Mouse (Mus musculus) heart, embryonic 13.5 days (tissue): ENCODE measurements around the gene Cep152. TPM values are rescaled to one million over a fixed set of nuclear protein-coding genes. Genes with fewer than 3 reads are reported as not detected.

Experiments
- ATAC-seq: fragments of 200-750 bp; cut with Nextera tagmentation; 2 replicates; pipeline ENCODE4 v1.8.0; 2017; ENCODE audit warnings: moderate TSS enrichment; ENCODE audit not compliant: insufficient number of reproducible peaks, low FRiP score, low TSS enrichment; ENCODE audit errors: extremely low read depth
- H3K27ac ChIP-seq: fragments of 300-500 bp; sonication (generic); replicated peaks from 2 replicates; pipeline ENCODE4 v1.5.1; 2015; ENCODE audit warnings: moderate library complexity, mild to moderate bottlenecking, inconsistent platforms
- H3K27me3 ChIP-seq: fragments of 300-500 bp; sonication (generic); replicated peaks from 2 replicates; pipeline ENCODE4 v1.6.1; 2015; ENCODE audit warnings: mild to moderate bottlenecking, inconsistent platforms
- H3K36me3 ChIP-seq: fragments of 300-500 bp; sonication (generic); 2 replicates; pipeline ENCODE4 v1.6.1; 2015; ENCODE audit warnings: mild to moderate bottlenecking, inconsistent platforms
- H3K4me1 ChIP-seq: fragments of 300-500 bp; sonication (generic); 2 replicates; pipeline ENCODE4 v1.6.1; 2015; ENCODE audit warnings: inconsistent platforms
- H3K4me2 ChIP-seq: fragments of 300-500 bp; sonication (generic); 2 replicates; pipeline ENCODE4 v1.6.1; 2015; ENCODE audit warnings: inconsistent platforms, mild to moderate bottlenecking, moderate library complexity
- H3K4me3 ChIP-seq: fragments of 300-500 bp; sonication (generic); 2 replicates; pipeline ENCODE4 v1.5.1; 2015; ENCODE audit warnings: moderate library complexity, mild to moderate bottlenecking, inconsistent platforms
- H3K9ac ChIP-seq: fragments of 300-500 bp; sonication (generic); 2 replicates; pipeline ENCODE4 v1.6.1; 2015; ENCODE audit warnings: inconsistent platforms, mild to moderate bottlenecking, moderate library complexity
- H3K9me3 ChIP-seq: fragments of 300-500 bp; sonication (generic); 2 replicates; pipeline ENCODE4 v1.6.1; 2016; ENCODE audit warnings: inconsistent platforms
- WGBS: fragments of 180-500 bp; shearing (Covaris S2); methylation state at CpG from one replicate; pipeline ENCODE4 v1.1.7; 2015; ENCODE audit warnings: mixed read lengths; 5-methylcytosine and 5-hydroxymethylcytosine counted together
- polyA plus RNA-seq: library from polyadenylated mRNA; unstranded; fragments of >200 nt; fragmentation: Nextera tagmentation; extraction: Ambion mirVana; gene quantifications from 2 replicates; pipeline ENCODE4 v1.2.1, GENCODE M21; 2015

Gene Cep152
- polyA plus RNA-seq, 1 experiment from 2014 or later, result 3.2 TPM

DNA sequence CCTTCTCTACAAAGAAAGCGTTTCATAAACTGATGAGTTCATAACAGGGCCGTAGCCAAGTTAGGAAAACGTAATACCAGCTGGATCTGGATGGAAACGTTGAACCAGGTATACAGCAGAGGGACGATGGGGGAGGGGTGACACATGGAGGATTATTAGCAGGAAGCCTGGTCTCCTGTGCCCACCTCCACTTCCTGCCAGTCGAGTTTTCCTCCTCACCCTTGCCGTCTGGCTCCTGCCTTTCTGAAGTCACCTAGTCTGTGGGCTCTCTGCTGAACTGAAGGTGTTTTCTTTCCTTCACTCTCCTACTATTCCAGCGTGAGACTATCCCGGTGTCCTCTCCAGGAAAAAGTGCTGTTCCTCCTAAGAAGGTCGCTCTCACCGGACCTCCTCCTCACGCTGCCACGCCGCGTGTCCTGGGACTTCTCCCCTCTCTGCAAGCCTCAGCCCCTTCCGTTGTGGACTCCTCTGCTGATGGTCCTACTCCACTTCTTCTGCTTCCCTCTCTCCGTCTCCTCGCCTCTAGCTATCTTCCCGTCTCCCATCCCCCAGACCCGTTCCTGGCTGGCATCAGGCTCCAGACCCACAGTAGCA is 35.7 kb upstream of the Cep152 start:
- Histone ChIP-seq H3K4me3 (peak overlapping the region; percentile 47), H3K36me3 (no peaks in the 10 kb centered on the region), H3K4me1 (peaks cover 10% of the 10 kb centered on the region; the same call in 1 of the 2 replicates), H3K27me3 (no peaks in the 10 kb centered on the region), H3K27ac (0 out of 2 replicates have a peak overlapping the region, but pooled peaks have one; percentile 2), H3K9me3 (no peaks in the 10 kb centered on the region), H3K9ac (peak overlapping the region; percentile 72), H3K4me2 (peak overlapping the region; percentile 74)
- no peak; the same call in 1 of the 2 replicates for ATAC-seq
- WGBS, result 17% methylated on average over 20 of the region's 20 CpGs

DNA sequence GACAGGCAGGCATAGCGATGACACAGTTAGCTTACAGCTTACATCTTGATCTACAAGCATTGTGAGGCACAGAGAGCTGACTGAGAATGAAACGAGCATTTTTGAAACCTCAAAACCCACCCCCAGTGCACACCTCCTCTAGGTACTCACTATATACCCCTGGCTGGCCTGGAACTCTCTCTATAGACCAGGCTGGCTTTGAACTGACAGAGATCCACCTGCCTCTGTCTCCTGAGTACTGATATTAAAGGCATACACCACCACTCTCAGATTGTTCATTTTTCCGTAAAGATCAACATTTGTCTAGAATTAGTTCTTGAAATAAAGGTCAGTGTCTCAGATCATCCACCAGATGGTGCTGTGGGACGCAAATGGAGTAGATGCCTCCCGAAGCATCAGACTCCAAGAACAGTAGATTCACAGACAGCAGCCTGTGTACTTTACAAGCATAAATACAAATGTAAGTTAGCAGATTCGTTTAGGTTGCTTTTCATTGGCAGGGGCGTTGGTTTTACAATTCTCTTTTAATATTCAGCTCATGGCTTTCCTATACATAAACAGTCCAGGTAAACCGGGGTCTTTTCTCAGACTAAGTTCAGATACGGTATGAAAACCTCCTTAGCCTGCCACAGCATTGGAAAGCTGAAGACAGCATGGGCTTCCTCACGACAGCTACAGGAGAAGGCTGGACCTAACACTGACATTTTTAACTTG is 35.1 kb upstream of the Cep152 start:
- Histone ChIP-seq H3K9ac (peak overlapping the region; percentile 72), H3K9me3 (no peaks in the 10 kb centered on the region), H3K4me2 (peak overlapping the region; percentile 74), H3K27ac (0 out of 2 replicates have a peak overlapping the region, but pooled peaks have one; percentile 2), H3K4me3 (peak overlapping the region; percentile 47), H3K4me1 (peaks cover 10% of the 10 kb centered on the region; the same call in 1 of the 2 replicates), H3K36me3 (no peaks in the 10 kb centered on the region), H3K27me3 (no peaks in the 10 kb centered on the region)
- WGBS, result 16% methylated on average over 10 of the region's 10 CpGs
- no peak for ATAC-seq

DNA sequence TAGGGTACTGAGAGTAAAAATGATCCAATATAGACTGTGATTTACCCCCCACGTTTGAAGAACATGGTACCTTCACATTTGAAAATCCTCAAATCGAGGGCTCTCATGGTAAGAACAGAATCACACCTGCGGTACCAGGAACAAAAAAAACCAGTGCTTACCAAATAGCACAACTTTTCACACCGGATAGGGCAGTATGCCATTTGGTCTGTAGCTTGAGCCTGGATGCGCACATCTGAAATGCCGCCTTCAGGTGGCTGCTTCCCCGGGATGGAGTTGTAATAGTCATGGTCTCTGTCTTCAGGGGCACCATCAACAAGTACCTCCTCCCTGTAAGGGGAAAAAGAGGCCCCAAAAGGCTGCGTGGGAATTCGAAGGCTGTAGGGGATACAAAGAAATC is 30.5 kb upstream of the Cep152 start:
- Histone ChIP-seq H3K4me2 (no peak overlapping the region), H3K9ac (no peak overlapping the region), H3K36me3 (no peaks in the 10 kb centered on the region), H3K4me3 (no peak overlapping the region), H3K9me3 (no peaks in the 10 kb centered on the region), H3K27me3 (no peaks in the 10 kb centered on the region), H3K4me1 (0 out of 2 replicates have a peak, but pooled peaks cover 3% of the 10 kb centered on the region), H3K27ac (no peak overlapping the region)
- ATAC-seq, result no peak
- WGBS, result 82% methylated on average over 9 of the region's 9 CpGs

DNA sequence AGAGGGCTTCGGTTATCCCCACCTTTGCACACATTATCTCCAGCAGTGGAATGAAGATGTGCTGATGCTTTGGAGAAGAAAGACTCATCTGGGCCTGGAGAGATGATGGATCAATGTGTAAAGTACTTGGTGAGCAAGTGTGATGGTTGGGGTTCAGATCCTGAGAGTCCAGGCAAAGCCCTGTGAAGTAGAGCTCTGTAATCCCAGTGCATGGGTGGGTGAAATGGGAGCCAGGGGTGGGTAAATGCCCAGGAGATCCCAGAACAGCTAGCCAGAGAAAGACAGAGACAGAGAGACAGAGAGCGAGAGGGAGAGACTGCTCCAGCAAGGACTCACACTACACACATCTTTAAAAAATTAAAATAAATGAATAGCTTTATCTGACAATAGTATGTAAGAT is 28.4 kb upstream of the Cep152 start:
- Histone ChIP-seq H3K4me2 (no peak overlapping the region), H3K9ac (no peak overlapping the region), H3K27me3 (no peaks in the 10 kb centered on the region), H3K9me3 (no peaks in the 10 kb centered on the region), H3K4me1 (no peaks in the 10 kb centered on the region), H3K36me3 (no peaks in the 10 kb centered on the region), H3K27ac (no peak overlapping the region), H3K4me3 (no peak overlapping the region)
- no peak for ATAC-seq
- WGBS, result 83% methylated on average over 2 of the region's 2 CpGs

DNA sequence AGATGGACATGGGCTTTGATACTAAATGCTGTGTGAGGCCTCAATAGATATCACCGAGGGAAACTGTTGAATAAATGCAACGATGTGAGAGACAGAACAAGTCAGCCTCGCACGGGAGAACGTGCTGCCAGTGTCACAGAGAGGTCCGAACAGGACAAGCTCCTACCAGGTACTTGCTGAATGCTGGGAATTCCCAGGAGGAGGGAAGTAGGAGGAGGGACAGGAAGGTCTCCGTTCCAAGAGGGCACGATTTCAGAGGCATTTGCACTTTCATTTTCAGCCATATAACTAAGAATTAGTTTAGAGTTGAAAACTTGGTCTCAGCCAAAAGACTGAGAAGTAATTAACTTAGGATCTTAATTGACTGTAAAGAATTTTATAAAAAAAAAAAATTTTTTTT is 26.6 kb upstream of the Cep152 start:
- Histone ChIP-seq H3K9me3 (no peaks in the 10 kb centered on the region), H3K4me2 (no peak overlapping the region), H3K27me3 (no peaks in the 10 kb centered on the region), H3K36me3 (no peaks in the 10 kb centered on the region), H3K27ac (no peak overlapping the region), H3K4me1 (peaks cover 6% of the 10 kb centered on the region; the same call in 1 of the 2 replicates), H3K4me3 (no peak overlapping the region), H3K9ac (no peak overlapping the region)
- ATAC-seq, result no peak
- WGBS, result 79% methylated on average over 8 of the region's 8 CpGs

DNA sequence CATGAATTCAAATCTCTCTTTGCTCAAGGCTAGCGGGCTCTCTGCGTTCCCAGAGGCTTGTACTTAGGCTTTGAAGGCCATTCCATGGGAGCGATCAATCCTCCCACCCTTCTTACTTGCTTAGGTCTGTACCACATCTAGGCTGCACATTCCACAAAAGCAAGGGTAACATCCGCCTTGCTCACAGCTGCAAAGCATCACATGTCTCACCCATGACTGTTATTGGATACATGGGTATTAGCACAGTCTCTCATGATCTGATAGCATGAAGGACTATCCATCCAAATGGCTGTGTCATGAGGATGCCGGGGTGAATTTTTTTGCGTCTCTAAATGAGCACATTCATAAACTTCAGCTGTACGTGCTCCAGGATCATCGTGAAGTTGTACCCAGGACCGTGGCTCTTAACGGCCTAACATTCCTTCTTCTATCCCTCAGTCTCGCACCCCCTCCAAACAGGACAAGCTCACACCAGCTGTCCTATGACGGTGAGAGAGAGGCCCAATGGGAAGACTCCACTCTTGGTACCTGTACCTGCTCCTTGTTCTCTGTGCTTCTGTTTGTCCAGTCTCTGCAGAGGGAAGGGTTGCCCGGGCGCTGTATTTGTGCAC is 25.9 kb upstream of the Cep152 start:
- Histone ChIP-seq H3K27me3 (no peaks in the 10 kb centered on the region), H3K4me1 (peaks cover 6% of the 10 kb centered on the region; the same call in 1 of the 2 replicates), H3K9ac (no peak overlapping the region), H3K4me2 (no peak overlapping the region), H3K4me3 (no peak overlapping the region), H3K27ac (no peak overlapping the region), H3K36me3 (no peaks in the 10 kb centered on the region), H3K9me3 (no peaks in the 10 kb centered on the region)
- ATAC-seq, result no peak
- 86% methylated on average over 14 of the region's 14 CpGs for WGBS

DNA sequence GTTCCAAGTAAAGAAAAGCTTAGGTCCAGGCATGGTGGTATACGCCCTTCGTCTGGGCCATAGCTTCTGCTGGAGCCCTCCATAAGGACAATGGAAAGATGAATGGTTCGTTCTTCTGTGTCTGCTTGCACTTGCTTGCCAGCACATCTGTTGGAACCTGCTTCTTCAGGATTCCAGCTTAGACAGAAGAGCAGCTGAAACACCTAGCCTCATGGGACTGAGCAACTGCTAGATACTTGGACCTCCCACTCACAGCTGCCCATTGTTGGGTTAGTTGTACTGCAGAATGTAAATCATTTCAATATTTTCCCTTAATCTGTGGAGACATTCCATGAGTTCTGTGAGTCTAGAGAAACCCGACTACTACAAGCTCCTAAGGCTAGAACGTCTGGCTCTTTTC is 25.1 kb upstream of the Cep152 start:
- Histone ChIP-seq H3K9me3 (no peaks in the 10 kb centered on the region), H3K4me1 (peaks cover 6% of the 10 kb centered on the region; the same call in 1 of the 2 replicates), H3K27me3 (no peaks in the 10 kb centered on the region), H3K4me2 (no peak overlapping the region), H3K27ac (no peak overlapping the region), H3K36me3 (no peaks in the 10 kb centered on the region), H3K9ac (no peak overlapping the region), H3K4me3 (no peak overlapping the region)
- 76% methylated on average over 5 of the region's 5 CpGs for WGBS
- ATAC-seq, result no peak

DNA sequence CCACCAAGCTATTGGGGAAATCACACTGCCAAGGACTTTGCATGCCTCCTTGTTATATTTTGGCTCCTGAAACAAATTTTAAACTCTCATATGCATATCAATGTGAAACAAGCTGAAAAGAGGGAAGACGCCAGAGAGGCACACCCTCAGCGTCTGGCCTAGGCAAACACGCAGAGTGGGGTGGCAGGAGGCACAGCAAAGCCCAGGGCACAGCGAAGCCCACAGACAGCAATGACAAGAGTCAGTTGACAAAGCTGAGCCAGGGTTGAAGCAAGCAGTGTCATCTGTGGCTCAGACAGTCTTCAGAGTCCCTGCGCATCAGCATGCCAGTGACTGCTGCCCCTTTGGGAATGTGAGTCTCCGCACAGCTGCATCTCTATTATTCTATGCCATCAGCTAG is 20.0 kb upstream of the Cep152 start:
- WGBS, result 90% methylated on average over 6 of the region's 6 CpGs
- H3K36me3 ChIP-seq, result no peaks in the 10 kb centered on the region
- H3K4me3 ChIP-seq, result no peak overlapping the region
- H3K27me3 ChIP-seq, result no peaks in the 10 kb centered on the region
- H3K9me3 ChIP-seq, result no peaks in the 10 kb centered on the region
- no peak overlapping the region for H3K4me2 ChIP-seq
- peaks cover 6% of the 10 kb centered on the region for H3K4me1 ChIP-seq
- H3K27ac ChIP-seq, result no peak overlapping the region
- no peak for ATAC-seq
- H3K9ac ChIP-seq, result no peak overlapping the region

DNA sequence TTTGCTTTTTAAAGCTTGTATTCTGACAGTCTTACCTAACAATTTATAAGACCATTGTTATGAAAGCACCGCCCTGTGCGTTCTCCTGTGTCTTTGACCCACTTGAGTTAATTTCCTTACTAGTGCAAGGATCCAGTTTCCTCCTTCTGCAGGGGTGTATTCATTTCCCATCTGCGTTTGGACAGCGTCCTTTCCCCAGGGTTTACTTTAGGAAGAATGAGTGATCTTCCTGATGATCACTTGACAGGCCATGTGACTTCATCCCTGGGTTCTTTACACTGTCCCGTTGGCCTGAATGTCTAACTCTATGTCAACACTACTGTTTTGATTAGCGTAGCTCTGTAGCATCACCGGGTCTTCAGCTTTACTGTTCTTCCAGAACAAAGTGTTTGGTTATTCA is 12.4 kb upstream of the Cep152 start:
- no peak overlapping the region for H3K9ac ChIP-seq
- H3K36me3 ChIP-seq, result no peaks in the 10 kb centered on the region
- WGBS, result 75% methylated on average over 7 of the region's 7 CpGs
- no peaks in the 10 kb centered on the region for H3K4me1 ChIP-seq
- H3K27me3 ChIP-seq, result no peaks in the 10 kb centered on the region
- no peak overlapping the region for H3K4me2 ChIP-seq
- no peaks in the 10 kb centered on the region for H3K9me3 ChIP-seq
- H3K27ac ChIP-seq, result no peak overlapping the region
- ATAC-seq, result no peak
- H3K4me3 ChIP-seq, result no peak overlapping the region

DNA sequence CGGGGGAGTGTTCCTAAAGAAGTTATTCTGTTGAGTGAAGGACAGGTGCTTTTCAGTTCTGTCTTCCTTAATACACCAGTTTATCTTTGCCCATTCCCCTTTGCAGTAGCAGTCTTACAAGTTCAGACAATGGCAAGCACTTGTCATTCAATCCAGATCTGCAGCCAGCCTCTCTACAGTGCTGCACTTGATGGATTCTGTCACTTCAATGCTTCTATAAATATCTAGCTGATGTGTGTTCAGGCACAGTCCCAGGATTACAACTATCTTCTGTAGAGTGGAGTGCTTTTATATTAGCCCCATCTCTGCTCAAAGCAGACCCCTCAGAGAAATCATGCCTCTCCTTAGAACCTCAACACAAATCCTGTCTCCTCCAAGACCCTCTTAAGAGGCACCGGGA is 5.1 kb upstream of the Cep152 start:
- H3K9me3 ChIP-seq, result no peaks in the 10 kb centered on the region
- H3K4me1 ChIP-seq, result peaks cover 31% of the 10 kb centered on the region
- no peak overlapping the region for H3K4me2 ChIP-seq
- no peaks in the 10 kb centered on the region for H3K27me3 ChIP-seq
- H3K9ac ChIP-seq, result no peak overlapping the region
- H3K4me3 ChIP-seq, result no peak overlapping the region
- peak overlapping the region; percentile 84 for H3K27ac ChIP-seq
- 59% methylated on average over 2 of the region's 2 CpGs for WGBS
- ATAC-seq, result no peak
- H3K36me3 ChIP-seq, result no peaks in the 10 kb centered on the region

DNA sequence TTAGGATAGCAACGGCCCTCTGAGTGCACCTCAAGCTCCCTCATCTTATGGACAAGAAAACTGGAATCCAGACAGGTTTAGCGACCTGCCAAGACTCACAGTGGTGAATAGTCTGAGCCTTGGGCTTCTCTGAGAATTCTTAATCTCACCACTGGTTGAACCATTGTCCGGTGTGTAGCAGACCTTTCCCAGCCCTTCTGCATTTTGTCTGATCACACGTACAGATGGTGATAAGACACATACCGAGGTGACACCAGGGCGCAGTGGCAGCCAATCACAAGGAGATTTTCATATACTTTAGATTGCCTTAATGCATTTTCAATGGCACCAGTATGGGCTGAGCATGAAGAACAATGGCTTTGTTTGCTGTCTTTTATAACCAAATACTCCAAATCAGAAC is 3.6 kb upstream of the Cep152 start:
- H3K4me1 ChIP-seq, result peaks cover 41% of the 10 kb centered on the region
- H3K9me3 ChIP-seq, result no peaks in the 10 kb centered on the region
- H3K9ac ChIP-seq, result no peak overlapping the region
- peak overlapping the region; percentile 11; the same call in 1 of the 2 replicates for H3K4me2 ChIP-seq
- H3K36me3 ChIP-seq, result no peaks in the 10 kb centered on the region
- no peak for ATAC-seq
- no peak overlapping the region for H3K4me3 ChIP-seq
- H3K27me3 ChIP-seq, result no peaks in the 10 kb centered on the region
- 40% methylated on average over 6 of the region's 6 CpGs for WGBS
- peak overlapping the region; percentile 84 for H3K27ac ChIP-seq
